Mouse (Mus musculus): ENCODE measurements around the gene Abcg4. TPM values are rescaled to one million over a fixed set of nuclear protein-coding genes. Genes with fewer than 3 reads are reported as not detected.
"Not testable (repeated sequence)": the region's sequence is repeated elsewhere in the genome, so short reads cannot be mapped to it uniquely, and the experiment has no call there.

The Abcg4 gene
- polyA plus RNA-seq, 1 experiment from 2014 or later: 6.4 TPM

GRCm38 (mm10) chr9:44318076-44318825 is 29.8 kb upstream of the Abcg4 start:
- peaks cover 44% of the 10 kb centered on the region for H3K36me3 ChIP-seq
- DNase-seq (ENCODE audit: low spot score): no peak
- H3K9me3 ChIP-seq (replicated peaks): no peaks in the 10 kb centered on the region
- H3K27me3 ChIP-seq (ENCODE audit: low read depth, poor library complexity, severe bottlenecking): peaks cover 18% of the 10 kb centered on the region; the same call in 1 of the 2 replicates
- peaks cover 45% of the 10 kb centered on the region for H3K4me1 ChIP-seq
- WGBS: 32% methylated on average over 5 of the region's 5 CpGs
- H3K27ac ChIP-seq (replicated peaks): no peak overlapping the region
- peak overlapping the region; percentile 84 for H3K4me3 ChIP-seq

DNA sequence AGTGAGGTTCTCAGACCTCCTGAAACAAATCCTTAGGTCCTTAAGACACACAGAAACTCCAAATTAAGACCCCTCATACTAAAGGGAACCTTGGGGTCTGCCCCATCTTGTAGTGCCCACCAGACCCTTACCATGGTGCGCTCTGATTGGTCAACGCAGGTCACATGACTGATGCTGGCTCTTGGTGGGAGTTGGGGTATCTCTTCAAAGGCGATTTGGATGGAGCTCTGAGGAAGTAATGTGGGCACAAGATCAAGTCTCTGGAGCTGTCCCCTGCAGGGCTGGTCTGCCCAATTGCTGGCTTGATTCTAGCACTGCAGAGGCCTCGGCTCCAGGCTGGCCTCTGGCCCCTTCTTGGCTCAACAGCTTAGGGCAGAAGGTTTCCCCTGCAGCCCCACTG is 29.0 kb upstream of the Abcg4 start:
- Histone ChIP-seq H3K9me3 (replicated peaks) (no peaks in the 10 kb centered on the region), H3K27ac (replicated peaks) (no peak overlapping the region), H3K4me1 (peaks cover 45% of the 10 kb centered on the region), H3K27me3 (ENCODE audit: low read depth, poor library complexity, severe bottlenecking) (peaks cover 26% of the 10 kb centered on the region), H3K36me3 (peaks cover 52% of the 10 kb centered on the region), H3K4me3 (peak overlapping the region; percentile 84)
- 64% methylated on average over 4 of the region's 4 CpGs for WGBS
- no peak for DNase-seq (ENCODE audit: low spot score)

DNA sequence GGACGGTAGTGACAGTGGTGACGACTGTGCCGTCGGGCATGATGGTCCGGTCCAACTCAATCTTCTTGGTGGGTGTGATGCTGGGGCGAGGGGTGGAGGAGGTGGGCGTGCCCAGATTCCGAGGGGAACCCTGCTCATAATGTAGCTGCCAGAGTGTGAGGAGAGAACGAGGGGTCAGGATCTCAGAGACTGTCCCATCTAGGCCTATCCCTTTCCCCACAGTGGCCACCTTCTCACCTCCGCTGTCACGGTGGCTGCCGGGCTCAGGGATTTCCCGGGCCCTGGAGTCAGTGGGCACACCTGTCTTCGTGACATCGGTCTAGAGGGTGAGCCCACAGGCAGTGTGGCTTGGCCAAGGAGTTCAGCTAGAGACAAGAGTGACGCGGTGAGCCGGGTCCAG is 26.5 kb upstream of the Abcg4 start:
- 91% methylated on average over 18 of the region's 18 CpGs for WGBS
- Histone ChIP-seq H3K36me3 (peaks cover 59% of the 10 kb centered on the region), H3K4me3 (no peak overlapping the region), H3K9me3 (replicated peaks) (no peaks in the 10 kb centered on the region), H3K27me3 (ENCODE audit: low read depth, poor library complexity, severe bottlenecking) (peaks cover 45% of the 10 kb centered on the region), H3K4me1 (peaks cover 61% of the 10 kb centered on the region), H3K27ac (replicated peaks) (no peak overlapping the region)
- no peak for DNase-seq (ENCODE audit: low spot score)

DNA sequence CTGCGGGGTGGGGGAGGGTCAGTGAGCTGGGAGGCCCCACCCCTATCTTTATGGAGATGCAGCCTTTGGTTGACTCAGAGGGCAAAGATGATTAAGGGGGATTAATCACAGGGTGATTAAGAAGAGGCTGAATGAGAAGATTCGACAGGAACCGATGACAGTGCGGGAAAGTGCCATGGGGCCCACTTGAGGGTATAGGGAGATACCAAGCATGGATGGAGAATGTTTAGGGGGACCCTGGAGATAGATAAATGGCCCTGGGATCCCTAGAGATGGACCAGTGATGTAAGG is 25.8 kb upstream of the Abcg4 start:
- no peak overlapping the region for H3K4me3 ChIP-seq
- peaks cover 58% of the 10 kb centered on the region for H3K4me1 ChIP-seq
- H3K27me3 ChIP-seq (ENCODE audit: low read depth, poor library complexity, severe bottlenecking): peaks cover 45% of the 10 kb centered on the region
- H3K27ac ChIP-seq (replicated peaks): no peak overlapping the region
- H3K36me3 ChIP-seq: peaks cover 59% of the 10 kb centered on the region
- no peak for DNase-seq (ENCODE audit: low spot score)
- no peaks in the 10 kb centered on the region for H3K9me3 ChIP-seq (replicated peaks)
- 54% methylated on average over 4 of the region's 4 CpGs for WGBS

DNA sequence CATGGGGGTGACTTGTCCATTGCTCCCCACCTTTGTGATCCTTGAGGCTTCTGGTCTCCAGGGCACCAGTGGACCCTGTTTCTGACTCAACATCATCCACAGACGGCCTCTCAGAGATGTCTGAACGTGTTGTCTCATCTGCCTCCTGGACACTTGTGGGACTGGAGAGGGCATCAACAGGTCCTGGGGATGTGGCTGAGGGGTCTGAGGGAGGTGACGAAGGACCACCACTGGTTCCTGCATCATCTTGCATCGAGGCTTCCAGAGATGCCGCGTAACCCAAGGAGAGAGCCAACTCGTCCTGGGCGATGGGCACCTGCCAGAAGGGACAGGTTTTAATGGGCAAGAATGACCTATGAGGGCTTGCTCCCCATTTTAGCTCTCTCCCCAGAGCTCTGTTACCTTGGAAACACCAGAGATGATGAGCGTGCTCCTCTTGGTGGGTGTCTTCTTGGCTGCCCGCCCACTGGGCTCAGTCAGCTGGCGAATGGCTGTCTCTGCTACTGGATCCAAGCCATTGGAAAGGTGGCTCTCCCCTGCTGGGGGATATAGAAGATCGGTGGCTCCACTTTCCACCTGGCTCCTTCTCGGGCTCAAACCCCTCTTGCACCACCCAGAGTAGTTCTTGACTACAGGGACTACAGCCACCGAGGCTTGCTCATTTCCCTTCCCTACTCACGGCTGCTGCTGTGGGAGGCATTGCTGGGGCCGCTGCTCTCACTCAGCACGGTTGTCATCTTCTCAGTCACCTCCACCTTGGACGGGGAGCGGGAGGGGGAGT is 25.3 kb upstream of the Abcg4 start:
- Histone ChIP-seq H3K36me3 (peaks cover 59% of the 10 kb centered on the region), H3K9me3 (replicated peaks) (no peaks in the 10 kb centered on the region), H3K27ac (replicated peaks) (no peak overlapping the region), H3K27me3 (ENCODE audit: low read depth, poor library complexity, severe bottlenecking) (peaks cover 41% of the 10 kb centered on the region), H3K4me3 (no peak overlapping the region), H3K4me1 (peaks cover 52% of the 10 kb centered on the region)
- DNase-seq (ENCODE audit: low spot score): no peak
- WGBS: 72% methylated on average over 19 of the region's 19 CpGs

- peaks cover 35% of the 10 kb centered on the region for H3K27me3 ChIP-seq (ENCODE audit: low read depth, poor library complexity, severe bottlenecking)
- peak overlapping the region; percentile 67 for H3K27ac ChIP-seq (replicated peaks)
- H3K4me3 ChIP-seq: peak overlapping the region; percentile 40
- no peaks in the 10 kb centered on the region for H3K9me3 ChIP-seq (replicated peaks)
- H3K36me3 ChIP-seq: peaks cover 47% of the 10 kb centered on the region
- H3K4me1 ChIP-seq: peaks cover 33% of the 10 kb centered on the region
- WGBS: 5% methylated on average over 27 of the region's 27 CpGs
- peak; percentile 42 for DNase-seq (ENCODE audit: low spot score)
Measured at GRCm38 (mm10) chr9:44311136-44312134, 23.0 kb upstream of the Abcg4 start.

DNA sequence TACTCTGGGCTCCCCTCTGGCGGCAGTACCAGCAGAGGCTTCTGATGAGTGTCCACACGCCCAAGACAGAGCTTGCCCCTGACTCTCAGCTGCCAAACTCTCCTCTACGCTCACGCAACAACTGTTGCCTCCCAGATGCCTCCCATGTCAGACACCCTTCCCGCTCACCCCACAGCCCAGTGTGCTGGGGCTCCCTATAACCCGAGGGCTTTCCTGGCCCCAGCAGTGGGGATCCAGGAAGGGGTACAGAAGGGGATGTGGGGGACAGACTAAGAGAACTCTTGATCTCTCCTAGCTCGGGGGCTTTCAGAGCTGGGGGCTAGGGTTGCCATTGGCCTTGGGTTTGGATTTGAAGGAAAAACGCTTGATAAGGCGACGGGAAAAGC is 22.3 kb upstream of the Abcg4 start:
- WGBS: 13% methylated on average over 10 of the region's 10 CpGs
- Histone ChIP-seq H3K27ac (replicated peaks) (peak overlapping the region; percentile 67), H3K9me3 (replicated peaks) (no peaks in the 10 kb centered on the region), H3K4me1 (peaks cover 33% of the 10 kb centered on the region), H3K27me3 (ENCODE audit: low read depth, poor library complexity, severe bottlenecking) (peaks cover 35% of the 10 kb centered on the region), H3K36me3 (peaks cover 40% of the 10 kb centered on the region), H3K4me3 (peak overlapping the region; percentile 40)
- DNase-seq (ENCODE audit: low spot score): no peak

GRCm38 (mm10) chr9:44309756-44310155 is 21.3 kb upstream of the Abcg4 start:
- Histone ChIP-seq H3K4me3 (no peak overlapping the region), H3K27me3 (ENCODE audit: low read depth, poor library complexity, severe bottlenecking) (peaks cover 35% of the 10 kb centered on the region), H3K27ac (replicated peaks) (no peak overlapping the region), H3K4me1 (peaks cover 36% of the 10 kb centered on the region), H3K9me3 (replicated peaks) (no peaks in the 10 kb centered on the region), H3K36me3 (peaks cover 30% of the 10 kb centered on the region)
- no peak for DNase-seq (ENCODE audit: low spot score)
- 57% methylated on average over 3 of the region's 3 CpGs for WGBS

- 83% methylated on average over 2 of the region's 2 CpGs for WGBS
- no peak for DNase-seq (ENCODE audit: low spot score)
- H3K4me1 ChIP-seq: peaks cover 42% of the 10 kb centered on the region
- H3K27me3 ChIP-seq (ENCODE audit: low read depth, poor library complexity, severe bottlenecking): peaks cover 17% of the 10 kb centered on the region
- H3K27ac ChIP-seq (replicated peaks): no peak overlapping the region
- H3K9me3 ChIP-seq (replicated peaks): no peaks in the 10 kb centered on the region
- no peak overlapping the region for H3K4me3 ChIP-seq
- peaks cover 18% of the 10 kb centered on the region for H3K36me3 ChIP-seq
Measured at GRCm38 (mm10) chr9:44307248-44307647, 18.8 kb upstream of the Abcg4 start.

DNA sequence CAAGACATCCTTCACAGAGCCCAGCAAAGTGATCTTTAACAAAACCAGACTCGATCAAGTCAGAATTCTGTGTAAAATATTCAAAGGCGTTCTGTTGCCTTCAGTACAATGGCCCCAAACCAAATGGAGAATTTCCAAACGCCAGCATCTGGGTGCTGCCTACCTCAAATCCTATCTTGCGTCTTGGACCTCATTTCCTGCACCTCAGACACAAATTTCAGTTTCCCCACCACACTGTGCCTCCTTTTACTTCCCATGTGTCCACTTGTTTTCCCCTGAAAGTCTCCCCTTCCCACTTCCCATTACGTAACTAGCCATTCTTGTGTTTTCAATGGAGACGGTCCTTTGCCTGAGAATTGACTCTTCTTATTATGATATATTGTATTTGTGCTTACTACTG is 18.1 kb upstream of the Abcg4 start:
- Histone ChIP-seq H3K9me3 (replicated peaks) (no peaks in the 10 kb centered on the region), H3K4me3 (no peak overlapping the region), H3K27ac (replicated peaks) (no peak overlapping the region), H3K27me3 (ENCODE audit: low read depth, poor library complexity, severe bottlenecking) (peaks cover 10% of the 10 kb centered on the region), H3K36me3 (peaks cover 25% of the 10 kb centered on the region), H3K4me1 (peaks cover 34% of the 10 kb centered on the region)
- no peak for DNase-seq (ENCODE audit: low spot score)
- 89% methylated on average over 6 of the region's 6 CpGs for WGBS

DNA sequence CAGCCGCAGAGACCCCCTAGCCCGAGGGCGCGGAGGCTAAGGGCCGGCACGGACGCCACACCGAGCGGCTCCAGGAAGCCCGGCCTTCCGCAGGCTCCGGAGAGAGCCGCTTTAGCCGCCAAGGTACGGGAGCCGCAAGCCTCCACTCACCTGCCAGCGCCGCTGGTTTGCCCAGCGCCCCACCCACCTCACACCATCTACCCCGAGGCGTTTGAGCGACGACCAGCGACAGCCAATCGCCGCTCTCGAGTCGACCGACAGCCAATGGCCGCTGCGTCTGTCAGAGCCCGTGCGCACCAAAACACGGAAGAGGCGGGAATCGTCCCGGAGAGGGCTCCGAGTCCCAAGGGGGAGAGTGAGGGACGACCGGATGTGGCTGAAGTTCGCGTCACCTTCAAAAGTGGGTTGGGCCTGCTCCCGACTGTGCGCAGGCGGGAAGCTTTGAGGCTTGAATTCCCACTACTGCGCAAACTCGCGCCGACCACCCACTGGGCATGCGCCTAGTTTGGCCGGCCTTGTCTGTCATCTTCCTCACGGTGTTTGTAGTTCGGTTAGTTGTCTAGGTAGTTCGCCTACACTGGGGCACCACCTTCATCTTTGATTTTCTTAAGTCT is 17.2 kb upstream of the Abcg4 start, which contains the start of gene Hinfp:
Gene Hinfp, minus strand, starts transcription at position 206 of the 614 bp plus-strand sequence.
- peak; percentile 99 for DNase-seq (ENCODE audit: low spot score)
- peak within 1 kb of the TSS; percentile 90 for H3K27ac ChIP-seq (replicated peaks)

DNA sequence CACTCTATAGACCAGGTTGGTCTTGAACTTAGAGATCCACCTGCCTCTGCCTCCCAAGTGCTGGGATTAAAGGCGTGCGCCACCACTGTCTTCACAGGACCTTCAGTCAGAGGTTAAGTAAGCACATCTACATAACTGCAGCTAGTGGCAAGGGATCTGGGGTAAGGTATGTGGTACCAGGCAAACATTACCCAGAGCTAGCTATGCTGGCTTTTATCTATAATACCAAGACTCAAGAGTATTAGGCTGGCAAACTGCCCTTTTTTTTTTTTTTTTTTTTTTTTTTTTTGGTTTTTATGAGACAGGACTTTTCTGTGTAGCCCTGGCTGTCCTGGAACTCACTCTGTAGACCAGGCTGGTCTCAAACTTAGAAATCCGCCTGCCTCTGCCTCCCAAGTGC is 11.6 kb upstream of the Abcg4 start:
- WGBS: 94% methylated on average over 3 of the region's 3 CpGs
- not testable (repeated sequence) for H3K27ac ChIP-seq (replicated peaks); H3K9me3 ChIP-seq (replicated peaks); H3K4me3 ChIP-seq; DNase-seq (ENCODE audit: low spot score); H3K27me3 ChIP-seq (ENCODE audit: low read depth, poor library complexity, severe bottlenecking)
- Histone ChIP-seq H3K36me3 (peaks cover 84% of the 10 kb centered on the region), H3K4me1 (peaks cover 16% of the 10 kb centered on the region)

More for the DNA sequence above, 17.2 kb upstream of the Abcg4 start, which contains the start of gene Hinfp:
- peak within 1 kb of the TSS; percentile 91 for H3K4me3 ChIP-seq
- H3K27me3 ChIP-seq (ENCODE audit: low read depth, poor library complexity, severe bottlenecking): peaks cover under 1% of the 10 kb centered on the region
- H3K36me3 ChIP-seq: peaks cover 30% of the 10 kb centered on the region
- under 1% methylated on average over 54 of the region's 54 CpGs for WGBS
- no peaks in the 10 kb centered on the region for H3K9me3 ChIP-seq (replicated peaks)
- peaks cover 25% of the 10 kb centered on the region for H3K4me1 ChIP-seq

Measured in midbrain, embryonic 10.5 days (tissue).